Mouse (Mus musculus) liver, embryonic 14.5 days (tissue): Measurements from ENCODE around the gene Rnf220. TPM values are rescaled to one million over a fixed set of nuclear protein-coding genes. Genes with fewer than 3 reads are reported as not detected.

ENCODE experiments used
- ATAC-seq: fragments of 200-750 bp; cut with Nextera tagmentation; 2 replicates; pipeline ENCODE4 v1.8.0; 2017; ENCODE audit warnings: moderate number of reproducible peaks, mild to moderate bottlenecking, moderate library complexity; ENCODE audit not compliant: insufficient read depth
- DNase-seq, 3 experiments: peaks; one replicate each; pipeline ENCODE4 v3.0.0-alpha.2; 2012 to 2013; ENCODE audit warnings: low read depth in 3 of 3, low spot score in 3 of 3
- H3K27ac ChIP-seq: fragments of 300-500 bp; sonication (generic); 2 replicates; pipeline ENCODE4 v1.5.1; 2014; ENCODE audit warnings: moderate library complexity, mild to moderate bottlenecking, control low read depth, inconsistent platforms
- H3K27me3 ChIP-seq: fragments of 300-500 bp; sonication (generic); 2 replicates; pipeline ENCODE4 v1.6.1; 2014; ENCODE audit warnings: mild to moderate bottlenecking, low read length, moderate library complexity; ENCODE audit not compliant: control insufficient read depth, insufficient read depth
- H3K36me3 ChIP-seq: fragments of 300-500 bp; sonication (generic); replicated peaks from 2 replicates; pipeline ENCODE4 v1.6.1; 2014; ENCODE audit warnings: low read depth; ENCODE audit not compliant: control insufficient read depth, insufficient read depth
- H3K4me1 ChIP-seq, 2 experiments: fragments of 200-500 bp in 1 of 2; fragments of 300-500 bp in 1 of 2; sonication (generic) in 1 of 2; replicated peaks; 2 replicates each; pipeline ENCODE4 v1.6.1; 2012 to 2014; ENCODE audit warnings: antibody characterized with exemption in 1 of 2, inconsistent platforms in 1 of 2, low read length in 1 of 2; ENCODE audit not compliant: control insufficient read depth in 2 of 2, insufficient read depth in 2 of 2
- H3K4me2 ChIP-seq: fragments of 300-500 bp; sonication (generic); 2 replicates; pipeline ENCODE4 v1.6.1; 2014; ENCODE audit warnings: low read depth, mild to moderate bottlenecking, control low read depth, moderate library complexity
- H3K4me3 ChIP-seq, 2 experiments: fragments of 200-500 bp in 1 of 2; fragments of 300-500 bp in 1 of 2; sonication (generic) in 1 of 2; 2 replicates each; pipeline ENCODE4 v1.5.1; 2012 to 2014; ENCODE audit warnings: low read depth in 2 of 2, low read length in 2 of 2, mild to moderate bottlenecking in 2 of 2, control low read depth in 1 of 2, inconsistent platforms in 1 of 2, moderate library complexity in 1 of 2; ENCODE audit not compliant: insufficient read depth in 1 of 2
- H3K9ac ChIP-seq: fragments of 300-500 bp; sonication (generic); replicated peaks from 2 replicates; pipeline ENCODE4 v1.6.1; 2014; ENCODE audit warnings: mild to moderate bottlenecking, control low read depth, moderate library complexity
- H3K9me3 ChIP-seq: fragments of 300-500 bp; sonication (generic); 2 replicates; pipeline ENCODE4 v1.6.1; 2016; ENCODE audit warnings: low read length, mixed read lengths; ENCODE audit not compliant: control insufficient read depth
- CTCF ChIP-seq: IDR thresholded peaks from 2 replicates; pipeline ENCODE4 v1.5.1; 2016; ENCODE audit warnings: antibody characterized with exemption, low read depth, control low read depth
- EP300 ChIP-seq: IDR thresholded peaks from 2 replicates; pipeline ENCODE4 v1.6.1; 2016; ENCODE audit warnings: antibody characterized with exemption, low read depth
- WGBS: fragments of 180-500 bp; shearing (Covaris S2); extraction: QIAGEN DNeasy Blood & Tissue Kit; methylation state at CpG from one replicate; pipeline ENCODE4 v1.1.7; 2014; ENCODE audit not compliant: insufficient replicate concordance; 5-methylcytosine and 5-hydroxymethylcytosine counted together
- polyA plus RNA-seq, 2 experiments: library from polyadenylated mRNA; depleted of rRNA in 1 of 2; stranded (reverse) in 1 of 2; unstranded in 1 of 2; fragments of >200 nt; fragmentation: Nextera tagmentation in 1 of 2; extraction: Ambion mirVana in 1 of 2; gene quantifications; 2 replicates each; pipeline versions ENCODE4 v1.2.1 to v1.2.3; 2012 to 2014

The Rnf220 gene
- polyA plus RNA-seq, 2 experiments = 17.9 to 29.1 TPM

DNA sequence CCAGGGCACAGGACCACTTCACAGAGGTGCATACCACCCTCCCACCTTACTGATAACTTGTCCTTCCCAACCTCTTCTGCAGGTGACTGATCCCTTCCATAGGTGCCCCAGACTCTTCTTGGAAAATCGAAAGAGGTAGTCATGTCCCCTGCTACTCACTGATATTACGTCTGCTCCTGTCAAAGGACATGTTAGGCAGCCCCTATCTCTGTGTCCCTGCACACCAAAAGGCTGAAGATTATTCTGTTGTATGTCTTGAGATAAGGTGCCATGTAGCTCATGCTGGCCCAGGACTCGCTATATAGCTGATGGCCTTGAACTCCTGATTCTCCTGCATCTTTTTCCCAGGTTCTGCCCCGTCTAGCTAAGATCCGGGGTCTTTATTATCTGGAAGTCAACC, 29.1 kb upstream of the Rnf220 start:
- H3K9ac ChIP-seq = no peak overlapping the region
- no peak overlapping the region for H3K4me3 ChIP-seq
- H3K27me3 ChIP-seq = no peaks in the 10 kb centered on the region; the same call in 1 of the 2 replicates
- ATAC-seq (peak; percentile 91), DNase-seq (peak; percentile 29 to 35 (median 33))
- H3K4me2 ChIP-seq = peak overlapping the region; percentile 22
- no peaks in the 10 kb centered on the region for H3K36me3 ChIP-seq
- no peak for TF ChIP-seq CTCF
- peak; percentile 81 for TF ChIP-seq EP300
- no peak overlapping the region for H3K27ac ChIP-seq
- WGBS = 32% methylated on average over 5 of the region's 5 CpGs
- H3K4me1 ChIP-seq = peaks cover 14 to 21% of the 10 kb centered on the region in 2 experiments
- H3K9me3 ChIP-seq = no peaks in the 10 kb centered on the region

- ATAC-seq (no peak), DNase-seq (no peak)
- Histone ChIP-seq H3K27me3 (no peaks in the 10 kb centered on the region; the same call in 1 of the 2 replicates), H3K27ac (no peak overlapping the region), H3K4me1 (peaks cover 13 to 15% of the 10 kb centered on the region in 2 experiments), H3K4me3 (no peak overlapping the region), H3K9me3 (no peaks in the 10 kb centered on the region), H3K36me3 (no peaks in the 10 kb centered on the region), H3K4me2 (no peak overlapping the region), H3K9ac (no peak overlapping the region)
- 44% methylated on average over 2 of the region's 2 CpGs for WGBS
- TF ChIP-seq CTCF (peak; percentile 40; the same call in 1 of the 2 replicates), EP300 (no peak)
These were observed 24.5 kb upstream of the Rnf220 start for GRCm38 (mm10) chr4:117521350-117521749.

DNA sequence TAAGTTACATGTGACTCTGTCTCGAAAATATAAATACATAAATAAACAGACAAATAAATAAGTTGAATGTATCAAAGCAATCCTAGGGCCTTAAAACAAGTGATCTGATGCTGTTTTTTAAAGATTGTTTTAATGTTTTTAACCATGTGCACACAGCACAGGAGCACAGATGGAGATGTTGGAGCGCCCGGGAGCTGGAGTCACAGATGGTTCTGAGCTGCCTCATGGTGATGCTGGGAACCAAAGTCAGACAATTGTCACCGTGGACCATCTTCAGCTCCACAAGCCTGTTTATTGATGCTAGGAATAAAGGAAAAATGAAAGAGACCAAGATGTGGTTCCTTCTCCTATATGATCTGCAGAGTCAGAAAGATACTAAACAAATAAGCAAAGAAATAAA, 21.4 kb upstream of the Rnf220 start:
- H3K27me3 ChIP-seq = no peaks in the 10 kb centered on the region; the same call in 1 of the 2 replicates
- no peak overlapping the region for H3K9ac ChIP-seq
- 79% methylated on average over 4 of the region's 4 CpGs for WGBS
- no peak overlapping the region for H3K4me2 ChIP-seq
- ATAC-seq (no peak), DNase-seq (no peak)
- no peak overlapping the region for H3K27ac ChIP-seq
- no peak for TF ChIP-seq CTCF
- TF ChIP-seq EP300 = no peak
- H3K4me3 ChIP-seq = no peak overlapping the region
- H3K36me3 ChIP-seq = no peaks in the 10 kb centered on the region
- H3K9me3 ChIP-seq = no peaks in the 10 kb centered on the region
- H3K4me1 ChIP-seq = no peaks in the 10 kb centered on the region

- Histone ChIP-seq H3K36me3 (no peaks in the 10 kb centered on the region), H3K9ac (no peak overlapping the region), H3K4me2 (no peak overlapping the region), H3K9me3 (no peaks in the 10 kb centered on the region), H3K4me3 (no peak overlapping the region), H3K4me1 (peaks cover 0 to under 1% of the 10 kb centered on the region in 2 experiments; a peak in 1 of 4 replicates), H3K27ac (no peak overlapping the region), H3K27me3 (peaks cover 46% of the 10 kb centered on the region)
- TF ChIP-seq CTCF (no peak), EP300 (no peak)
- 61% methylated on average over 8 of the region's 8 CpGs for WGBS
- DNase-seq (no peak), ATAC-seq (no peak)
These were observed 2.2 kb upstream of the Rnf220 start for GRCm38 (mm10) chr4:117499043-117499442.

GRCm38 (mm10) chr4:117495869-117496401, 917 bp downstream of the Rnf220 start:
- under 1% methylated on average over 33 of the region's 33 CpGs for WGBS
- Histone ChIP-seq H3K27me3 (peaks cover 75% of the 10 kb centered on the region), H3K9ac (no peak overlapping the region), H3K36me3 (no peaks in the 10 kb centered on the region), H3K4me1 (peaks cover 0 to 2% of the 10 kb centered on the region in 2 experiments; a peak in 2 of 4 replicates), H3K4me3 (peak overlapping the region; percentile 25 to 40), H3K4me2 (peak overlapping the region; percentile 61), H3K27ac (no peak overlapping the region), H3K9me3 (no peaks in the 10 kb centered on the region)
- ATAC-seq = no peak
- TF ChIP-seq EP300 = no peak
- no peak for TF ChIP-seq CTCF
- no peak for DNase-seq
